Mouse (Mus musculus) forebrain, embryonic 11.5 days (tissue): ENCODE data around the gene Myl12a. TPM values are rescaled to one million over a fixed set of nuclear protein-coding genes. Genes with fewer than 3 reads are reported as not detected.
"Not testable (repeated sequence)": the region's sequence is repeated elsewhere in the genome, so short reads cannot be mapped to it uniquely, and the experiment has no call there.

Experiments
- ATAC-seq: fragments of 200-750 bp; cut with Nextera tagmentation; replicated peaks from 2 replicates; pipeline ENCODE4 v1.8.0; 2017; ENCODE audit warnings: moderate TSS enrichment; ENCODE audit not compliant: low FRiP score
- DNase-seq: peaks from one replicate; pipeline ENCODE4 v3.0.0-alpha.2; 2017; ENCODE audit warnings: low spot score
- H3K27ac ChIP-seq: fragments of 300-500 bp; sonication (generic); 2 replicates; pipeline ENCODE4 v1.5.1; 2014; ENCODE audit warnings: low read depth, low read length
- H3K27me3 ChIP-seq: fragments of 300-500 bp; sonication (generic); 2 replicates; pipeline ENCODE4 v1.6.1; 2014; ENCODE audit warnings: mild to moderate bottlenecking, low read length, mixed read lengths; ENCODE audit not compliant: control insufficient read depth, insufficient read depth
- H3K36me3 ChIP-seq: fragments of 300-500 bp; sonication (generic); 2 replicates; pipeline ENCODE4 v1.6.1; 2014; ENCODE audit warnings: mild to moderate bottlenecking, low read length, moderate library complexity, mixed read lengths; ENCODE audit not compliant: control insufficient read depth, insufficient read depth
- H3K4me1 ChIP-seq: fragments of 300-500 bp; sonication (generic); replicated peaks from 2 replicates; pipeline ENCODE4 v1.6.1; 2014; ENCODE audit warnings: low read length, mixed read lengths; ENCODE audit not compliant: control insufficient read depth, insufficient read depth
- H3K4me2 ChIP-seq: fragments of 300-500 bp; sonication (generic); 2 replicates; pipeline ENCODE4 v1.6.1; 2014; ENCODE audit warnings: low read depth, mild to moderate bottlenecking, low read length, moderate library complexity, mixed read lengths; ENCODE audit not compliant: severe bottlenecking
- H3K4me3 ChIP-seq: fragments of 300-500 bp; sonication (generic); 2 replicates; pipeline ENCODE4 v1.5.1; 2014; ENCODE audit warnings: low read depth, low read length
- H3K9ac ChIP-seq: fragments of 300-500 bp; sonication (generic); 2 replicates; pipeline ENCODE4 v1.6.1; 2014; ENCODE audit warnings: low read length
- H3K9me3 ChIP-seq: fragments of 300-500 bp; sonication (generic); 2 replicates; pipeline ENCODE4 v1.6.1; 2016; ENCODE audit warnings: low read length, mixed read lengths; ENCODE audit not compliant: control insufficient read depth
- WGBS: fragments of 180-500 bp; shearing (Covaris S2); extraction: QIAGEN DNeasy Blood & Tissue Kit; methylation state at CpG from one replicate; pipeline ENCODE4 v1.1.7; 2014; 5-methylcytosine and 5-hydroxymethylcytosine counted together
- polyA plus RNA-seq: library from polyadenylated mRNA; unstranded; fragments of >200 nt; fragmentation: Nextera tagmentation; extraction: Ambion mirVana; gene quantifications from 2 replicates; pipeline ENCODE4 v1.2.1, GENCODE M21; 2014

The Myl12a gene
- polyA plus RNA-seq, 1 experiment from 2014 or later = 395 TPM

DNA sequence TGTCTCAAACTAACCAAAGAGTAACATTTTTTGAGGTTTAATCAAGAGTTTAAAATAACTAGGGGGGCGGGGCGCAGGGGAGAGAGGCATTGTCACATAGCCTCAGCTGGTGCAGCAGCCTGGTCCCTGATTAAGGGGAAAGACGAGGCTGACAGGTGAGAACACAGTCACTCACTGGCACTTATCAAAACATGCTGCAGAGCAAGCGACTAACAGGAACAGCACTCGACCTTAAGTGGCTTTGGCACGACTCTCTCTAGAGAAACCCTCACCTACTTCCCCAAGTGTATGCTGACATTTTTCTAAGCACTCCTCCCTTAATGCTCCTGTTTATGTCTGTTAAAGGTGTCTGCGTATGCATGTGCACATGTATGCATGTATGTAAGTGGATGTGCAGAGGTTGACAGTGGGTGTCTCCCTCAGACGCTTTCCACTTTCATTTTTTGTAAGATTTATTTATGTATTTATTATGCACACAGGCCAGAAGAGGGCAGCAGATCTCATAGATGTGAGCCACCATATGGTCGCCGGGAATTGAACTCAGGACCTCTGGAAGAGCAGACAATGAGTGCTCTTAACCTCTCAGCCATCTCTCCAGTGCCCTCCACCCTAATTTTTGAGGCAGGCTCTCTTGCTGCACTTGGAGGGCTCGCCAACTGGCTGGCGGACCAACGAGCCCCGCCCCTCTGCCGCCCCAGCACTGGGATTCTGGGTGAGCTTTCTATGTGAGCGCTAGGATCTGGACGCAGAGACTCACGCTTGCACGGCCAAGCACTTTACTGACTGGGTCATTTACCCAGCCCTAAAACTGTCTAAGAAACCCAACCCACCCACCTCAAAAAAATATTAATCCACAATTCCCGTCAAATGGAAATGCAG is 23.1 kb downstream of the Myl12a start:
- no peaks in the 10 kb centered on the region for H3K4me1 ChIP-seq
- peaks cover 4% of the 10 kb centered on the region; the same call in 1 of the 2 replicates for H3K36me3 ChIP-seq
- no peak overlapping the region for H3K9ac ChIP-seq
- H3K27ac ChIP-seq = no peak overlapping the region
- ATAC-seq (no peak), DNase-seq (no peak)
- H3K4me3 ChIP-seq = no peak overlapping the region
- H3K4me2 ChIP-seq = no peak overlapping the region
- 91% methylated on average over 20 of the region's 20 CpGs for WGBS
- no peaks in the 10 kb centered on the region for H3K9me3 ChIP-seq
- H3K27me3 ChIP-seq = no peaks in the 10 kb centered on the region

DNA sequence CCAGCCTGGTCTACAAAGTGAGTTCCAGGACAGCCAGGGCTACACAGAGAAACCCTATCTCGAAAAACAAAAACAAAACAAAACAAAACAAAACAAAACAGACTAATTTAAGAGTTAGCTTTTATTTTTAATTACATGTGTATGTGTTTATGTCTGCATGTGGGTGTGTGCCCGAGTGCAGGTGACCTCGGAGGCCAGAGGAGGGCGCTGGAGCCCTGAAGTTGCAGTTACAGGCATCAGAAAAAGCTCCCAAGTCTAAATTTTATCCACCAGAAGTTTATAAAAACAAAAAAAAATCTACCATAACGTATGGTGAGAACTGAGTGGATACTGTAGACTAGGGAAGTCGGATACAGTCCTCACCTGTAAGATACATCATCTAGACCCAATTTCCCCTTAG is 24.9 kb downstream of the Myl12a start:
- DNase-seq (no peak), ATAC-seq (no peak)
- H3K9me3 ChIP-seq = no peaks in the 10 kb centered on the region
- 92% methylated on average over 6 of the region's 6 CpGs for WGBS
- no peak overlapping the region for H3K4me2 ChIP-seq
- H3K27me3 ChIP-seq = no peaks in the 10 kb centered on the region
- no peak overlapping the region for H3K27ac ChIP-seq
- no peaks in the 10 kb centered on the region for H3K4me1 ChIP-seq
- H3K36me3 ChIP-seq = peaks cover 4% of the 10 kb centered on the region; the same call in 1 of the 2 replicates
- no peak overlapping the region for H3K9ac ChIP-seq
- H3K4me3 ChIP-seq = no peak overlapping the region

DNA sequence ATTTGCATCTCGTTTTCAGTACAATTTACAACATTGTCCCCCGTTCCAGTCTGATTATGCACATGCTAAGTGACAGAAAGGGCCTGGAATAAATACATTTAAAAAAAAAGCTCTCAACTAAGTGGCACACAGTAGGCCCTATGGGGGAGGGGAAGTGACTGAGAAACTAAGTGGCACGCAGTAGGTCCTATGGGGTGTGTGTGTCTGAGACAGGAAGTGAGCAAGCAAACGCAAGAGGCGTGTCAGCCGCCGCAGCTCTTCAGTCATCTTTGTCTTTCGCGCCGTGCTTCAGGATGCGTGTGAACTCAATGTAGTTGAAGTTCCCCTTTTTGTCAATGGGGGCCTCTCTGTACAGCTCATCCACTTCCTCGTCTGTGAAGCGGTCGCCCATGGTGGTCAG is 28.6 kb downstream of the Myl12a start:
- H3K36me3 ChIP-seq, H3K9ac ChIP-seq, ATAC-seq: not testable (repeated sequence)

DNA sequence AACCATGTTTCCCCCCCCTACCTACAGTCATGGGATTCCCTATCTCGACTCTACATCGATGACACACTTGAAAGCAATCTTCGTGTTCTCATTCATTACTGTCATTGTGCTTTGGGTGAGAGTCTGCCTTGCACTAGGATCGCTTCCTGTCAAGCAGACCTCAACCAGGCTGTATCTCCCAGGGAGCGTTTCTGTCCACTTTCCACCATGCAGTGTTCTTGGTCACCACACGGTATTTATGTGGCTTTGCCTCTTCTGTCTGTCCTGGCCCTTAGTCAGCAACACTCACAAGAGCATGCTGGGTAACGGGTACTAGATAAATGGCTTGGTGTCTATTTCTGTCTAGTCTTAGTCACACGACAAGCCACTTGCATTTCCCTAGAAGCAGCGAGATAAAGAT is 29.3 kb downstream of the Myl12a start:
- Histone ChIP-seq H3K4me1 (no peaks in the 10 kb centered on the region), H3K4me2 (no peak overlapping the region), H3K9me3 (no peaks in the 10 kb centered on the region), H3K4me3 (no peak overlapping the region), H3K9ac (no peak overlapping the region), H3K27me3 (no peaks in the 10 kb centered on the region), H3K36me3 (peaks cover 2% of the 10 kb centered on the region; the same call in 1 of the 2 replicates), H3K27ac (no peak overlapping the region)
- WGBS = 95% methylated on average over 9 of the region's 9 CpGs
- ATAC-seq = no peak
- no peak for DNase-seq

More for the DNA sequence above, 28.6 kb downstream of the Myl12a start:
- not testable (repeated sequence) for H3K4me3 ChIP-seq, DNase-seq, H3K4me1 ChIP-seq, H3K27me3 ChIP-seq, H3K9me3 ChIP-seq, H3K27ac ChIP-seq, H3K4me2 ChIP-seq
- WGBS = 90% methylated on average over 14 of the region's 14 CpGs

DNA sequence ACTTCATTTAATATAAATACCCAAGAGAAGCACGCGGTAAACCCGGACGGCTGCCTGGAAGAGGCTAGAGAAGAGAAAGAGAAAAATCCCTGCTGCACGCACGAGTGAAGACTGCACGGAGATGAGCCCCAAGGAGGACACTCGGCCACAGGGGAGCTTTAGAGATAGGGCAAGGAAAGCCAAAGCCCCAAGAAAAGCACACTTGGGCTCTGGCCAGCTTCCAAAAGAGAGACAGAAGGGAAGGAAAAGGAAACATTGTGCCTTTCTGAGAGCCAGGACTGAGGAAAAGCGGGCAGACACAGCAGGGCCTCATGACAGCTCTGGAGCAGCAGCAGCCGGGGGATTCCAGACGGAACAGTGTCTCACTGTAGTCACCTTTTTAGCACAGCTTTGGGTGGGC is 31.5 kb downstream of the Myl12a start:
- ATAC-seq = no peak
- WGBS = 75% methylated on average over 11 of the region's 11 CpGs
- Histone ChIP-seq H3K4me3 (no peak overlapping the region), H3K36me3 (peaks cover 2% of the 10 kb centered on the region; the same call in 1 of the 2 replicates), H3K27me3 (no peaks in the 10 kb centered on the region), H3K4me1 (no peaks in the 10 kb centered on the region), H3K9ac (no peak overlapping the region), H3K9me3 (no peaks in the 10 kb centered on the region), H3K27ac (no peak overlapping the region), H3K4me2 (no peak overlapping the region)
- DNase-seq = no peak

DNA sequence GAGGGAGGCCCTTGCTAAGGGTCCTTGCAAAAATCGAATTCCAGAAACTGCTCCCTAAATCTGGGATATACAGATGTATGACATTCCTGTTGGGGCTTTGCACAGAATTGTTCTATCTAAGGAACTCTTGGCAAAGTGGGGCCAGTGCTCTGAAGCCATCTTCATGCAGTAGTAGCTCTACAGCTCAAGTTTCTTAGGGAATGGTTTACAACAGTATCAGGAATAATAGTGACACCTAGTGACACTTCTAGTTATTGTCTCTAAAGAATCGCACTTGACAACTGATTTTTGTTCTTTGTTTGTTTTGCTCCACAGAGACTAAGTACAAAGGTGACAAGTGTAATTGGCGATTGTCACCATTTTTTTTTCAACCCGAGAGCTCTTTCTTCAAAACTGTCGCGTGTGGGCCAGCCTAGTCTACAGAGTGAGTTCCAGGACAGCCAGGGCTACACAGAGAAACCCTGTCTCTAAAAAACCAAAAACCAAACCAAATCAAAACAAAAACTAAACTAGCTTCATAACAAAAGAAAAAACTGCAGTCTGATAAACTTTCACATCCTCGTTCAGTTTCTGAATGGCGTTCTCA is 34.0 kb downstream of the Myl12a start:
- no peaks in the 10 kb centered on the region; the same call in 1 of the 2 replicates for H3K36me3 ChIP-seq
- DNase-seq (no peak), ATAC-seq (peak; percentile 50)

DNA sequence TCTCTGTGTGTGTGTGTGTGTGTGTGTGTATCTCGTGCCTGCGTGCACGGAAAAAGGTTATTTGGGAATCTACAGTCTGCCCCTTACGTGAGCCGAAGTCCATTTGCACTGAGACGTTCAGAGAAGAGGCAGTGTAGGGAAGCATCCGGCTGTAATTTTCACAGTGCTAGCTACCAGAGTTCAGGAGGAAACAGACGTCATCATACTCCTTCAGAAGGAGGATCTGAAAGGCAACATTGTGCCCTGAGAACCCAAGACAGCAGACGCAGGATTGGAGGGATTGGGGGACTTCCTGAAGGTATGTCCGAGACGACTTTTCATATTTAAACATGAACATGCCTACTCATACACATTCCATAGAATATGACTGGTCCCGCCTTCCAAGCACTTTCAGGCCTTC is 35.0 kb downstream of the Myl12a start:
- H3K4me3 ChIP-seq = no peak overlapping the region
- 71% methylated on average over 12 of the region's 12 CpGs for WGBS
- H3K9me3 ChIP-seq = no peaks in the 10 kb centered on the region
- H3K4me2 ChIP-seq = no peak overlapping the region
- H3K9ac ChIP-seq = no peak overlapping the region
- DNase-seq (no peak), ATAC-seq (no peak)
- no peaks in the 10 kb centered on the region for H3K36me3 ChIP-seq
- no peak overlapping the region for H3K27ac ChIP-seq
- H3K4me1 ChIP-seq = no peaks in the 10 kb centered on the region
- no peaks in the 10 kb centered on the region for H3K27me3 ChIP-seq

More for the DNA sequence above, 34.0 kb downstream of the Myl12a start:
- no peaks in the 10 kb centered on the region for H3K27me3 ChIP-seq
- no peak overlapping the region for H3K27ac ChIP-seq
- no peak overlapping the region for H3K9ac ChIP-seq
- no peaks in the 10 kb centered on the region for H3K4me1 ChIP-seq
- no peak overlapping the region for H3K4me2 ChIP-seq
- no peak overlapping the region for H3K4me3 ChIP-seq
- WGBS = 32% methylated on average over 8 of the region's 8 CpGs
- no peaks in the 10 kb centered on the region for H3K9me3 ChIP-seq

DNA sequence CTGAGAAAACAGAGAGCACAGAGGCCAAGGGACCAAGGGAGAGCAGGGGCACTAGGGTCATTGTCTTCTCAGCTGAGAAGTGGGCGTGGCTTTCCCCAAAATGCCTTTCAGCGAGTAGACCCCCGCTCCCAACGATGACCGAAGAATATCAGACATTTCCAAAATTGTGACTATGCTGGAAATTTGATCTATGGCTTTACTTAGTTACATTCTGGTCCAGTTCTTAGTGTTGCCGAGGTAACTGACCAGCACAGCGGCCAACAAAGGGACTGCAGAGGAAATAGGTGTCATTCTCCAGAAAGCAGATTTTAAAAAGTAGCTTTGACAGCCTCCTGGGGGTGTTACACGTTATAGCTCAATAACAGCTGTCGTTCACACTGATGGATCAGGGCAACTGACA is 35.5 kb downstream of the Myl12a start:
- 36% methylated on average over 9 of the region's 9 CpGs for WGBS
- no peaks in the 10 kb centered on the region for H3K27me3 ChIP-seq
- H3K4me2 ChIP-seq = no peak overlapping the region
- no peak overlapping the region for H3K27ac ChIP-seq
- no peaks in the 10 kb centered on the region for H3K9me3 ChIP-seq
- no peak overlapping the region for H3K4me3 ChIP-seq
- no peak for ATAC-seq
- no peak overlapping the region for H3K9ac ChIP-seq
- no peak for DNase-seq
- H3K36me3 ChIP-seq = no peaks in the 10 kb centered on the region
- no peaks in the 10 kb centered on the region for H3K4me1 ChIP-seq
